Mouse (Mus musculus) midbrain, embryonic 10.5 days (tissue): Measurements from ENCODE around the gene Spag8. TPM values are rescaled to one million over a fixed set of nuclear protein-coding genes. Genes with fewer than 3 reads are reported as not detected.

ENCODE experiments used
- DNase-seq: peaks from one replicate; pipeline ENCODE4 v3.0.0-alpha.2; 2017; ENCODE audit warnings: low spot score
- H3K27ac ChIP-seq: fragments of 300-500 bp; sonication (generic); replicated peaks from 2 replicates; pipeline ENCODE4 v1.5.1; 2016; ENCODE audit warnings: mild to moderate bottlenecking
- H3K27me3 ChIP-seq: fragments of 300-500 bp; sonication (generic); 2 replicates; pipeline ENCODE4 v1.6.1; 2016; ENCODE audit warnings: low read depth, mild to moderate bottlenecking; ENCODE audit not compliant: poor library complexity, severe bottlenecking
- H3K36me3 ChIP-seq: fragments of 300-500 bp; sonication (generic); 2 replicates; pipeline ENCODE4 v1.6.1; 2016; ENCODE audit warnings: mild to moderate bottlenecking, moderate library complexity
- H3K4me1 ChIP-seq: fragments of 300-500 bp; sonication (generic); 2 replicates; pipeline ENCODE4 v1.6.1; 2016
- H3K4me3 ChIP-seq: fragments of 300-500 bp; sonication (generic); 2 replicates; pipeline ENCODE4 v1.5.1; 2016; ENCODE audit warnings: mild to moderate bottlenecking, moderate library complexity
- H3K9me3 ChIP-seq: fragments of 300-500 bp; sonication (generic); replicated peaks from 2 replicates; pipeline ENCODE4 v1.6.1; 2016; ENCODE audit warnings: mild to moderate bottlenecking
- WGBS: fragments of 180-500 bp; shearing (Covaris S2); methylation state at CpG from one replicate; pipeline ENCODE4 v1.1.7; 2016; 5-methylcytosine and 5-hydroxymethylcytosine counted together
- polyA plus RNA-seq: library from polyadenylated mRNA; unstranded; fragments of >200 nt; fragmentation: Nextera tagmentation; extraction: Ambion mirVana; gene quantifications from 2 replicates; pipeline ENCODE4 v1.2.1, GENCODE M21; 2016

The Spag8 gene
- polyA plus RNA-seq, 1 experiment from 2014 or later = 3.0 TPM

GRCm38 (mm10) chr4:43673703-43674102 lies 20.3 kb upstream of the Spag8 start:
- Histone ChIP-seq H3K36me3 (peaks cover 37% of the 10 kb centered on the region), H3K4me1 (peaks cover 32% of the 10 kb centered on the region), H3K4me3 (no peak overlapping the region), H3K27me3 (peaks cover 15% of the 10 kb centered on the region), H3K27ac (no peak overlapping the region), H3K9me3 (no peaks in the 10 kb centered on the region)
- WGBS = 80% methylated on average over 8 of the region's 8 CpGs
- DNase-seq = no peak

- Histone ChIP-seq H3K4me1 (peaks cover 37% of the 10 kb centered on the region), H3K9me3 (no peaks in the 10 kb centered on the region), H3K27me3 (peaks cover 31% of the 10 kb centered on the region), H3K36me3 (peaks cover 24% of the 10 kb centered on the region), H3K4me3 (no peak overlapping the region), H3K27ac (0 out of 2 replicates have a peak overlapping the region, but pooled peaks have one; percentile 49)
- 3% methylated on average over 2 of the region's 2 CpGs for WGBS
- DNase-seq = peak; percentile 89
Observed at GRCm38 (mm10) chr4:43672070-43672469, 18.7 kb upstream of the Spag8 start.

GRCm38 (mm10) chr4:43669428-43669794 lies 16.0 kb upstream of the Spag8 start:
- H3K27ac ChIP-seq = peak overlapping the region; percentile 93
- H3K4me1 ChIP-seq = peaks cover 43% of the 10 kb centered on the region
- H3K4me3 ChIP-seq = peak overlapping the region; percentile 82
- no peaks in the 10 kb centered on the region for H3K9me3 ChIP-seq
- under 1% methylated on average over 23 of the region's 25 CpGs for WGBS
- H3K27me3 ChIP-seq = peaks cover 58% of the 10 kb centered on the region
- no peak for DNase-seq
- peaks cover 5% of the 10 kb centered on the region; the same call in 1 of the 2 replicates for H3K36me3 ChIP-seq

GRCm38 (mm10) chr4:43668782-43669427 lies 15.5 kb upstream of the Spag8 start, which contains the start of the genes Tmem8b and Fam221b:
Tmem8b (plus strand) TSS chr4:43668971.
Fam221b (minus strand) TSS chr4:43669145.
- H3K4me1 ChIP-seq = peaks cover 43% of the 10 kb centered on the region
- peak; percentile 91 for DNase-seq
- no peaks in the 10 kb centered on the region for H3K9me3 ChIP-seq
- H3K4me3 ChIP-seq = peak within 1 kb of the TSS; percentile 82
- peak within 1 kb of the TSS; percentile 93 for H3K27ac ChIP-seq
- no peaks in the 10 kb centered on the region for H3K36me3 ChIP-seq
- WGBS = 1% methylated on average over 27 of the region's 41 CpGs
- peaks cover 60% of the 10 kb centered on the region for H3K27me3 ChIP-seq

- 31% methylated on average over 4 of the region's 4 CpGs for WGBS
- peaks cover 79% of the 10 kb centered on the region for H3K27me3 ChIP-seq
- DNase-seq = peak; percentile 17
Observed at GRCm38 (mm10) chr4:43666412-43666811, 13.0 kb upstream of the Spag8 start.

GRCm38 (mm10) chr4:43657146-43657545 lies 3.8 kb upstream of the Spag8 start:
- Histone ChIP-seq H3K9me3 (no peaks in the 10 kb centered on the region), H3K27ac (0 out of 2 replicates have a peak overlapping the region, but pooled peaks have one; percentile 25), H3K36me3 (no peaks in the 10 kb centered on the region), H3K4me1 (peaks cover 39% of the 10 kb centered on the region), H3K4me3 (peak overlapping the region; percentile 77), H3K27me3 (peaks cover 28% of the 10 kb centered on the region)
- DNase-seq = no peak
- 64% methylated on average over 4 of the region's 4 CpGs for WGBS

More at GRCm38 (mm10) chr4:43666412-43666811, 13.0 kb upstream of the Spag8 start:
- no peak overlapping the region for H3K27ac ChIP-seq
- no peak overlapping the region for H3K4me3 ChIP-seq
- H3K9me3 ChIP-seq = no peaks in the 10 kb centered on the region
- no peaks in the 10 kb centered on the region for H3K36me3 ChIP-seq
- peaks cover 32% of the 10 kb centered on the region for H3K4me1 ChIP-seq

GRCm38 (mm10) chr4:43656339-43657109 lies 3.1 kb upstream of the Spag8 start, which contains the start of gene Hint2:
Hint2 (minus strand) TSS chr4:43656466.
- H3K36me3 ChIP-seq = peaks cover 6% of the 10 kb centered on the region
- peak within 1 kb of the TSS; percentile 93 for H3K27ac ChIP-seq
- H3K9me3 ChIP-seq = no peaks in the 10 kb centered on the region
- DNase-seq = peak; percentile 94
- H3K4me3 ChIP-seq = peak within 1 kb of the TSS; percentile 77
- 2% methylated on average over 34 of the region's 34 CpGs for WGBS
- H3K27me3 ChIP-seq = peaks cover 21% of the 10 kb centered on the region
- H3K4me1 ChIP-seq = peaks cover 39% of the 10 kb centered on the region

- H3K4me3 ChIP-seq = peak overlapping the region; percentile 77
- no peak for DNase-seq
- H3K4me1 ChIP-seq = peaks cover 39% of the 10 kb centered on the region
- peaks cover 12% of the 10 kb centered on the region for H3K36me3 ChIP-seq
- peak overlapping the region; percentile 93 for H3K27ac ChIP-seq
- peaks cover 14% of the 10 kb centered on the region; the same call in 1 of the 2 replicates for H3K27me3 ChIP-seq
- WGBS = 6% methylated on average over 34 of the region's 34 CpGs
- H3K9me3 ChIP-seq = no peaks in the 10 kb centered on the region
Observed at GRCm38 (mm10) chr4:43655656-43656338, 2.4 kb upstream of the Spag8 start.

- DNase-seq = no peak
- peaks cover 39% of the 10 kb centered on the region for H3K4me1 ChIP-seq
- peaks cover 29% of the 10 kb centered on the region for H3K36me3 ChIP-seq
- peak overlapping the region; percentile 71 for H3K27ac ChIP-seq
- 89% methylated on average over 4 of the region's 4 CpGs for WGBS
- peaks cover 9% of the 10 kb centered on the region for H3K9me3 ChIP-seq
- no peaks in the 10 kb centered on the region for H3K27me3 ChIP-seq
- H3K4me3 ChIP-seq = peak overlapping the region; percentile 49
Observed at GRCm38 (mm10) chr4:43652726-43653125, 668 bp downstream of the Spag8 start.

- no peak for DNase-seq
- no peak overlapping the region for H3K27ac ChIP-seq
- H3K36me3 ChIP-seq = peaks cover 36% of the 10 kb centered on the region
- peaks cover 9% of the 10 kb centered on the region for H3K9me3 ChIP-seq
- H3K27me3 ChIP-seq = no peaks in the 10 kb centered on the region
- peaks cover 24% of the 10 kb centered on the region for H3K4me1 ChIP-seq
- WGBS = 92% methylated on average over 3 of the region's 3 CpGs
- no peak overlapping the region for H3K4me3 ChIP-seq
Observed at GRCm38 (mm10) chr4:43649783-43650182, 3.6 kb downstream of the Spag8 start.

- 82% methylated on average over 6 of the region's 6 CpGs for WGBS
- Histone ChIP-seq H3K36me3 (peaks cover 3% of the 10 kb centered on the region; the same call in 1 of the 2 replicates), H3K4me3 (no peak overlapping the region), H3K9me3 (no peaks in the 10 kb centered on the region), H3K4me1 (peaks cover 7% of the 10 kb centered on the region; the same call in 1 of the 2 replicates), H3K27ac (no peak overlapping the region), H3K27me3 (no peaks in the 10 kb centered on the region)
- no peak for DNase-seq
Observed at GRCm38 (mm10) chr4:43640491-43640890, 12.9 kb downstream of the Spag8 start.

GRCm38 (mm10) chr4:43640076-43640475 lies 13.3 kb downstream of the Spag8 start:
- no peak overlapping the region for H3K27ac ChIP-seq
- DNase-seq = no peak
- H3K36me3 ChIP-seq = peaks cover 3% of the 10 kb centered on the region; the same call in 1 of the 2 replicates
- H3K9me3 ChIP-seq = no peaks in the 10 kb centered on the region
- H3K4me1 ChIP-seq = peaks cover 7% of the 10 kb centered on the region; the same call in 1 of the 2 replicates
- no peak overlapping the region for H3K4me3 ChIP-seq
- WGBS = 73% methylated on average over 9 of the region's 9 CpGs
- no peaks in the 10 kb centered on the region for H3K27me3 ChIP-seq
